Mouse (Mus musculus) forebrain, embryonic 11.5 days (tissue): Measurements from ENCODE around the gene P2rx4. TPM values are rescaled to one million over a fixed set of nuclear protein-coding genes. Genes with fewer than 3 reads are reported as not detected.

Experiments used
- ATAC-seq: fragments of 200-750 bp; cut with Nextera tagmentation; replicated peaks from 2 replicates; pipeline ENCODE4 v1.8.0; 2017; ENCODE audit warnings: moderate TSS enrichment; ENCODE audit not compliant: low FRiP score
- DNase-seq: peaks from one replicate; pipeline ENCODE4 v3.0.0-alpha.2; 2017; ENCODE audit warnings: low spot score
- H3K27ac ChIP-seq: fragments of 300-500 bp; sonication (generic); 2 replicates; pipeline ENCODE4 v1.5.1; 2014; ENCODE audit warnings: low read depth, low read length
- H3K27me3 ChIP-seq: fragments of 300-500 bp; sonication (generic); 2 replicates; pipeline ENCODE4 v1.6.1; 2014; ENCODE audit warnings: mild to moderate bottlenecking, low read length, mixed read lengths; ENCODE audit not compliant: control insufficient read depth, insufficient read depth
- H3K36me3 ChIP-seq: fragments of 300-500 bp; sonication (generic); 2 replicates; pipeline ENCODE4 v1.6.1; 2014; ENCODE audit warnings: mild to moderate bottlenecking, low read length, moderate library complexity, mixed read lengths; ENCODE audit not compliant: control insufficient read depth, insufficient read depth
- H3K4me1 ChIP-seq: fragments of 300-500 bp; sonication (generic); replicated peaks from 2 replicates; pipeline ENCODE4 v1.6.1; 2014; ENCODE audit warnings: low read length, mixed read lengths; ENCODE audit not compliant: control insufficient read depth, insufficient read depth
- H3K4me2 ChIP-seq: fragments of 300-500 bp; sonication (generic); 2 replicates; pipeline ENCODE4 v1.6.1; 2014; ENCODE audit warnings: low read depth, mild to moderate bottlenecking, low read length, moderate library complexity, mixed read lengths; ENCODE audit not compliant: severe bottlenecking
- H3K4me3 ChIP-seq: fragments of 300-500 bp; sonication (generic); 2 replicates; pipeline ENCODE4 v1.5.1; 2014; ENCODE audit warnings: low read depth, low read length
- H3K9ac ChIP-seq: fragments of 300-500 bp; sonication (generic); 2 replicates; pipeline ENCODE4 v1.6.1; 2014; ENCODE audit warnings: low read length
- H3K9me3 ChIP-seq: fragments of 300-500 bp; sonication (generic); 2 replicates; pipeline ENCODE4 v1.6.1; 2016; ENCODE audit warnings: low read length, mixed read lengths; ENCODE audit not compliant: control insufficient read depth
- WGBS: fragments of 180-500 bp; shearing (Covaris S2); extraction: QIAGEN DNeasy Blood & Tissue Kit; methylation state at CpG from one replicate; pipeline ENCODE4 v1.1.7; 2014; 5-methylcytosine and 5-hydroxymethylcytosine counted together
- microRNA-seq: library from miRNA; unstranded; fragments of <30 nt; microRNA quantifications from one replicate; pipeline ENCODE4, GENCODE M21; 2016; ENCODE audit not compliant: insufficient number of aligned reads
- polyA plus RNA-seq: library from polyadenylated mRNA; unstranded; fragments of >200 nt; fragmentation: Nextera tagmentation; extraction: Ambion mirVana; gene quantifications from 2 replicates; pipeline ENCODE4 v1.2.1, GENCODE M21; 2014

P2rx4 gene
- polyA plus RNA-seq, 1 experiment from 2014 or later: 5.5 TPM

DNA sequence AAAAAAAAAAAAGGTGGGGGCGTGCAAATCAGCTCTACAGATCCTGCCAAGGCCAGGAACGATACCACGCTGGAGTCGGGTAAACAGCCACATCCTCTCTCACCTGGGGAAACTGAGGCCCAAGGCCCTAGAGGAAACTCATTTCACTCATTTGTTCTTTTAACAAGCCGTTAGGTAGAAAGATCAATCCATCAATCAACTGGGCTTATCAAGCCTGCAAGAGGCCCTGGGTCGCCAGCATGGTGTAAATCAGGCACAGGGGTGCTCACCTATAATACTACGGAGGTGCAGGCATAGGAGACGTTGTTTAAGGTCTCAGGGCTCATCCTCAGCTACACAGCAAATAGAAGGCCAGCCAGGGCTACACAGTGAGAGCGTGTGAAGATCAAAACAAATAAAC is 64.1 kb downstream of the P2rx4 start:
- no peak overlapping the region for H3K9ac ChIP-seq
- no peak for ATAC-seq
- WGBS: 95% methylated on average over 9 of the region's 9 CpGs
- H3K4me2 ChIP-seq: no peak overlapping the region
- H3K4me1 ChIP-seq: no peaks in the 10 kb centered on the region
- no peak overlapping the region for H3K27ac ChIP-seq
- no peak overlapping the region for H3K4me3 ChIP-seq
- no peaks in the 10 kb centered on the region for H3K27me3 ChIP-seq
- H3K9me3 ChIP-seq: no peaks in the 10 kb centered on the region
- no peak for DNase-seq
- no peaks in the 10 kb centered on the region; the same call in 1 of the 2 replicates for H3K36me3 ChIP-seq

DNA sequence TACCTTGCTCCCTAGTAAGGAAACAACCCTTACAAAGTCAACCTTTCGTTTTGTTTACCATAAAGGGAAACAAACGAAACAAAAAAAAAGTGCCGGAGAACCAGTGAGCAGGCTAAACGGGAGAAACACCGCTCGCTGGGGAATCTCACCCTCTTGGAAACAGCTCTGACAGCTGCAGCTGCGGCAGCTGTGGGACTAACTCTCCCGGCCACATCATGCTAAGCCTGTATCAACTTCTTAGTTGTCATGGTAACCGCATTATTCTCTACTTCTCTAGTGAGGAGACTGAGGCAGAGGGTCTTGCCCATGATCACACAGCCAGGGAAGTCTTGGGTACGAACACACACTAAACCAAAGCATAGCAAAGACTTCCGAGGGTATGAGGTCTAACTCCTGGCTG is 66.4 kb downstream of the P2rx4 start:
- 85% methylated on average over 11 of the region's 11 CpGs for WGBS
- ATAC-seq (no peak), DNase-seq (no peak)
- H3K4me1 ChIP-seq: peaks cover 4% of the 10 kb centered on the region
- no peaks in the 10 kb centered on the region for H3K27me3 ChIP-seq
- no peak overlapping the region for H3K4me2 ChIP-seq
- H3K4me3 ChIP-seq: no peak overlapping the region
- no peak overlapping the region for H3K9ac ChIP-seq
- H3K9me3 ChIP-seq: no peaks in the 10 kb centered on the region
- no peaks in the 10 kb centered on the region; the same call in 1 of the 2 replicates for H3K36me3 ChIP-seq
- H3K27ac ChIP-seq: no peak overlapping the region

DNA sequence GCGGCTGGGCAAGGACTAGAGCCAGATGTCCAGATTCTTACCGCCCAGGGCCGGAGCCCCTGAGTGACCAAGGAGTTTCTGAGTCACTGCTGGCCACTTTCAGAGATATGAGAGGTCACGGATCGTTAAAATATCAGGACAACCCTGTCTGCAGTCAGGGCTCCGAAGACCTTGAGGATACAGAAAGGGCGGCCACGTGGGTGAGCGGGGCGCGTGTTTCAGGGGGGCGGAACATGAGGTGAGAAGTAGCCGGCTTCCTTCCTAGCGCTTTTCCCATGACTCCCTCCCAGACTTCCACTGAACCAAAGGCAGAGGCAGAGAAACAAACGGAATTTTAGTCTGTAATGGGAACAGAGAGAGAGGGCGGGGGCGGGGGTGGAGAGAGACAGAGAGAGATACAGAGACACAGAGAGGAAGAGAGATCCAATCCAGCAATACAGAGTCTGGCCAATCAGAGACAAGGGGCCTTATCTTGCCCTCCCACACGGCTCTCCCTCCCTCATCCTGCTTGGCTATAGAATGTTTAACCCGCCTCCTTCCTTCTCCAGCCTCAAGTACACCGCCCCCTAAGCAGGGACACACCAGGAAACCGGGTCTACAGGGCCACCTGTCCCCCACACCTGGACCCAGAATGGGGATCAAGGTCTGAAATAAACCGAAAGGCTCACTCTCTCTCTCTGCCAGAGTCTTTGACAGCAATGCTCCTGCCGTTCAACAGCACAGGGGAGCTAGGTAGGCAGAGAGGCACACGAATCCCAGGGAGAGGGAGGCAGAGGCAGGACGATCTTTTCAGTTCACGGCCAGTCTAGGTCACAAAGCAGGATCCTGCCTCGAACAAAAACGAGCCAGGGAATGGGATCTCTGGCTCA is 67.6 kb downstream of the P2rx4 start:
- WGBS: 83% methylated on average over 28 of the region's 28 CpGs
- no peaks in the 10 kb centered on the region for H3K27me3 ChIP-seq
- H3K36me3 ChIP-seq: no peaks in the 10 kb centered on the region; the same call in 1 of the 2 replicates
- ATAC-seq (no peak), DNase-seq (no peak)
- H3K9ac ChIP-seq: no peak overlapping the region
- H3K4me1 ChIP-seq: peaks cover 4% of the 10 kb centered on the region
- no peak overlapping the region for H3K4me2 ChIP-seq
- H3K4me3 ChIP-seq: no peak overlapping the region
- H3K27ac ChIP-seq: no peak overlapping the region
- no peaks in the 10 kb centered on the region for H3K9me3 ChIP-seq

DNA sequence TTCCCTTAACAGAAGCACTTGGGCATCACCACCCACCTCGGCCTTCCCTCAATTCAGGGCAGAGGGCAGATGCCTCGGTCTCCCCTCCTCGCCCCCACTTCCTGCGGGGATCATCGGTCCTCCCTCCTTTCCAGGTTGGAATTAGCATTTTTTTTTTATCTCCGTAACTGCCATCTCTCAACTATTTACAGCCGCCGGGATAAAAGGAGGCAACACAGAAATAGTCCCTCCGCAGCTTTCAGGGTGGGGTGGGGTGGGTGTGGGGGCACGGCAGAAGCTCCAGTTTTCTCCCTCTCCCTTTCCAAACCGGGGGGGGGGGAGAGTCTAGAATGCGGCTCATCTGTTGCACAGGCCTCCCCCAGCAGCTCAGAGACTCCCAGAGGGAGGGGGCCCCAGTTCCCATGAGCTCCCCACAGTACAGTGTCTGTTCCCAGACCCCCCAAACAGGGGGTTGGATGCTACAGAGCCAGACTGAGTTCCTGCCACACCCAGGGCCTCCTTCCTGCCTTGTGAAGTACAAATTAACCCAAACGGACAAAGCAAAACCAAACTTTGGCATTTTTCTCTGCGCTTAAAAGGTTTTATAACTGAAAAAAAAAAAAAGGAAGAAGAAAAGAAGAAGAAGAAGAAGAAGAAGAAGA is 68.4 kb downstream of the P2rx4 start:
- ATAC-seq (no peak), DNase-seq (no peak)
- Histone ChIP-seq H3K9ac (no peak overlapping the region), H3K36me3 (no peaks in the 10 kb centered on the region; the same call in 1 of the 2 replicates), H3K4me2 (no peak overlapping the region), H3K4me1 (peaks cover 4% of the 10 kb centered on the region), H3K27ac (no peak overlapping the region), H3K4me3 (no peak overlapping the region), H3K9me3 (no peaks in the 10 kb centered on the region), H3K27me3 (no peaks in the 10 kb centered on the region)
- WGBS: 83% methylated on average over 14 of the region's 14 CpGs

DNA sequence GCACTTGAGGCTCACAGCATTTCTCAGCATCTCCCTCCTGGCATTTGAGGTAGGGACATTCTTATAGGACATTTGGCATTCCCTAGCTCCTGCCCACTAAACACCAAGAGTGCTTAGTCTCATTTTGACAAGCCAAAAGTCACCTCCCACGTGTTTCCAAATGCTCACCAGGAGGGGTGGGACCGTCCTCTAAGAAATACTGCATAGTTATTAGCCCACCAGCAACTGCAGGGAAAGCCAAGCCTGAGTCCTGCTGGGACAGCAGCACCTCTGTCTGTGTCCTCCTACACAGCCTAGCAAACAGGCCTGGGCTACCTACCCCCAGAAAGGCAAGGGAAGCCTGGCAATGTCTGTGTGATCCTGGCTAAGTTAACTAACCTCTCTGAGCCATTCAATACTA is 70.0 kb downstream of the P2rx4 start:
- H3K9ac ChIP-seq: no peak overlapping the region
- no peaks in the 10 kb centered on the region for H3K9me3 ChIP-seq
- H3K4me2 ChIP-seq: no peak overlapping the region
- H3K4me1 ChIP-seq: peaks cover 4% of the 10 kb centered on the region
- H3K4me3 ChIP-seq: no peak overlapping the region
- DNase-seq (no peak), ATAC-seq (no peak)
- H3K27me3 ChIP-seq: no peaks in the 10 kb centered on the region
- H3K36me3 ChIP-seq: no peaks in the 10 kb centered on the region; the same call in 1 of the 2 replicates
- WGBS: 53% methylated on average over 2 of the region's 2 CpGs
- no peak overlapping the region for H3K27ac ChIP-seq

DNA sequence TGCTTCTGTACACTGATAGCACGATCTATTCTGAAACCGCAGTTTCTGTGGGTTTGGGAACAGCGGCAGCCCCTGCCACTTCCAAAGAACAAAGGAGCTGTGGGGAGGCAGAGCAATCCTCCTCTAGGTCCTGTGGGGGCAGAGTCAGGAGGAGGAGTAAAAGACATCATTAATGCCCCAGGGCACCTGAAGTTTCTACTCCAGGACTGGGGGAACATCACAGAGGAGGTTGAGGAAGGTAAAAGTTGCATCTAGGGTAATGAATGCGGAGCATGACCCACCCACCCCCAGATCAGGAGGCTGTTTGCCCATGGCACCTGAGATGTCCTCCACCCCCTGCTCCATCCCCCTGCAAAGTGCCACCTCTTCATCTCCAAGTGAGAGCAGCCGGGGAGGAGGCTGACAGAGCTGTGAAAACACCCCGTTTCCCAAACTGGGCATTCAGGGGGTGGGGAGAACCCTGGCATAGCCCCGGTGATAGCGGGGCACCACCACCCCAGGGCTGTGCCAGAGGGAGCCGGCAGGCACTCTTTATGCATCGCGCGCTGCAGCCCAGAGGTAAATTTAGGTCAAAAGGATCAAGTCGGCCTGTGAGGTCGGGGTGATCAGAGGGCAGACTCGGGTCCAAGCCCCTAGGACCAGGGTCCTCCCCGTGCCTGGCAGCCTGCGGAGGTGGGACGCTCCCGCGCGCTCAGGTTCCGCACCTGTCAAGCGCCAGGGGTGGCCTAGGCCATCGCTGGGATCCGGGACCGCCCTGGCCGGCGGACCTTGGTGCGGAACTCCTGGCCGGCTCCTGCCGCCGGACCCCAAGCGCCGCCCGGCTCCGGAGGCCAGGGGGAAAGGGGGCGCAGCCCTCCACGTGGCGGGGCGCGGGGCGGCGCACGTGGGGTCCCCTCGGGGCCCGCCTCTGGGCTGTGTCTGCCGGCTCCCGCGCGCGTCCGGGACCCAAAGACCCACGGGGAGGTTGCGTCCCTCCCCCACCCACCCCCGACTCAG is 71.2 kb downstream of the P2rx4 start:
- peak overlapping the region; percentile 84 for H3K9ac ChIP-seq
- peak overlapping the region; percentile 97 for H3K4me2 ChIP-seq
- under 1% methylated on average over 55 of the region's 55 CpGs for WGBS
- no peaks in the 10 kb centered on the region for H3K27me3 ChIP-seq
- peak; percentile 56 for ATAC-seq
- H3K4me1 ChIP-seq: peaks cover 4% of the 10 kb centered on the region
- H3K36me3 ChIP-seq: no peaks in the 10 kb centered on the region
- H3K27ac ChIP-seq: no peak overlapping the region
- no peaks in the 10 kb centered on the region for H3K9me3 ChIP-seq
- peak overlapping the region; percentile 92 for H3K4me3 ChIP-seq
- peak; percentile 71 for DNase-seq

Small RNAs within 50 kb of the gene (microRNA-seq; reads per million reads assigned to microRNA genes)
- gene Mir8115: not detected

Other genes with a start within 250 kb of the P2rx4 start
- 58.7 and 60.6 TPM in 2 replicates for gene Atp2a2, start 205.3 kb upstream of the P2rx4 start, polyA plus RNA-seq
- 49.4 TPM in 2 replicates for gene Ift81, start 93.0 kb upstream of the P2rx4 start, polyA plus RNA-seq
- gene P2rx7, start 63.6 kb upstream of the P2rx4 start, polyA plus RNA-seq: 0.32 and 0.77 TPM in 2 replicates
- 24.4 and 26.3 TPM in 2 replicates for gene Camkk2, start 71.9 kb downstream of the P2rx4 start, polyA plus RNA-seq
- 536 and 549 TPM in 2 replicates for gene Anapc5, start 113.8 kb downstream of the P2rx4 start, polyA plus RNA-seq
- gene Rnf34, start 142.5 kb downstream of the P2rx4 start, polyA plus RNA-seq: 51.1 and 53.2 TPM in 2 replicates